Mouse (Mus musculus) spleen, adult 2 months (tissue): Measurements from ENCODE around the gene Cadps2.

Experiments used
- CTCF ChIP-seq: fragments of 200-500 bp; IDR thresholded peaks from 2 replicates; pipeline ENCODE4 v1.5.1; 2011; ENCODE audit warnings: mild to moderate bottlenecking, inconsistent platforms; ENCODE audit not compliant: insufficient read depth, insufficient read length, insufficient replicate concordance; ENCODE audit errors: extremely low read depth
- POLR2A ChIP-seq: fragments of 200-500 bp; IDR thresholded peaks from 2 replicates; pipeline ENCODE4 v1.6.1; 2011; ENCODE audit warnings: low read depth, low read length, inconsistent platforms

DNA sequence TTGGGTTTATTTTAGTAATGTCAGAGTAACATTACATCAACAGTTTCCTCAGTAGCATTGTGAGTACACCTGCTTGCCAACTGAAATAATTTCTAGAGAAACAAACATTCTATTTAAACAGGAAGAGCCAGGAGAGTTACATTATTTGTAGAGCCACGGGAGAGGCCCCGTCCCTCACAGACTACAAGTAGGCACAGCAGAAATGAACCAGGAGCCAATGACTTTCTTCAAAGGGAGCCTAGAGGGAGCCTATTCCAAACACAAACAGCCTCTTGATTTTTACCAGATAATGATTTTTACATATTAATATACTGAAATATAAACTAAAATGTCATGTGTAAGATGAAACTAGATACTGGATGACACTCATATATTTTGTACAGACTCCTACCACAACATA is 2.5 kb downstream of the Cadps2 start:
- TF ChIP-seq CTCF (no peak), POLR2A (no peak)
